Mouse (Mus musculus): ENCODE measurements around the gene B3gnt2. TPM values are rescaled to one million over a fixed set of nuclear protein-coding genes. Genes with fewer than 3 reads are reported as not detected.
"Not testable (repeated sequence)": the region's sequence is repeated elsewhere in the genome, so short reads cannot be mapped to it uniquely, and the experiment has no call there.

B3gnt2 gene
- polyA plus RNA-seq, 1 experiment from 2014 or later = 5.5 TPM

- no peaks in the 10 kb centered on the region for H3K27me3 ChIP-seq (replicated peaks)
- H3K4me1 ChIP-seq = 0 out of 2 replicates have a peak, but pooled peaks cover 3% of the 10 kb centered on the region
- no peak overlapping the region for H3K4me3 ChIP-seq
- no peak overlapping the region for H3K4me2 ChIP-seq
- H3K9ac ChIP-seq = no peak overlapping the region
- no peak for ATAC-seq
- no peaks in the 10 kb centered on the region for H3K9me3 ChIP-seq (replicated peaks)
- H3K27ac ChIP-seq = no peak overlapping the region
- no peaks in the 10 kb centered on the region for H3K36me3 ChIP-seq
- 68% methylated on average over 1 of the region's 1 CpGs for WGBS (ENCODE audit: insufficient replicate concordance)
Observed at GRCm38 (mm10) chr11:22755180-22755579, 105.6 kb downstream of the B3gnt2 start.

GRCm38 (mm10) chr11:22752596-22752995 lies 108.2 kb downstream of the B3gnt2 start:
- H3K36me3 ChIP-seq = no peaks in the 10 kb centered on the region
- H3K27ac ChIP-seq = no peak overlapping the region
- H3K9me3 ChIP-seq (replicated peaks) = no peaks in the 10 kb centered on the region
- H3K27me3 ChIP-seq (replicated peaks) = no peaks in the 10 kb centered on the region
- H3K4me3 ChIP-seq = no peak overlapping the region
- H3K4me1 ChIP-seq = 0 out of 2 replicates have a peak, but pooled peaks cover 3% of the 10 kb centered on the region
- no peak overlapping the region for H3K9ac ChIP-seq
- no peak overlapping the region for H3K4me2 ChIP-seq
- ATAC-seq = no peak
- WGBS (ENCODE audit: insufficient replicate concordance) = 36% methylated on average over 5 of the region's 5 CpGs

- ATAC-seq = no peak
- WGBS (ENCODE audit: insufficient replicate concordance) = 75% methylated on average over 3 of the region's 3 CpGs
- H3K4me2 ChIP-seq = no peak overlapping the region
Observed at GRCm38 (mm10) chr11:22751592-22751991, 109.2 kb downstream of the B3gnt2 start.

GRCm38 (mm10) chr11:22747406-22747805 lies 113.4 kb downstream of the B3gnt2 start:
- Histone ChIP-seq H3K27ac (no peak overlapping the region), H3K4me2 (no peak overlapping the region), H3K9me3 (replicated peaks) (peaks cover 13% of the 10 kb centered on the region; the same call in 1 of the 2 replicates), H3K27me3 (replicated peaks) (no peaks in the 10 kb centered on the region), H3K9ac (no peak overlapping the region), H3K4me1 (no peaks in the 10 kb centered on the region), H3K36me3 (no peaks in the 10 kb centered on the region), H3K4me3 (no peak overlapping the region)
- no peak for ATAC-seq
- WGBS (ENCODE audit: insufficient replicate concordance) = 68% methylated on average over 7 of the region's 7 CpGs

More at GRCm38 (mm10) chr11:22751592-22751991, 109.2 kb downstream of the B3gnt2 start:
- peaks cover under 1% of the 10 kb centered on the region; the same call in 1 of the 2 replicates for H3K9me3 ChIP-seq (replicated peaks)
- no peaks in the 10 kb centered on the region for H3K27me3 ChIP-seq (replicated peaks)
- no peak overlapping the region for H3K4me3 ChIP-seq
- no peak overlapping the region for H3K9ac ChIP-seq
- 0 out of 2 replicates have a peak, but pooled peaks cover 3% of the 10 kb centered on the region for H3K4me1 ChIP-seq
- no peaks in the 10 kb centered on the region for H3K36me3 ChIP-seq
- H3K27ac ChIP-seq = no peak overlapping the region

- H3K27ac ChIP-seq = no peak overlapping the region
- peaks cover 13% of the 10 kb centered on the region; the same call in 1 of the 2 replicates for H3K9me3 ChIP-seq (replicated peaks)
- H3K27me3 ChIP-seq (replicated peaks) = no peaks in the 10 kb centered on the region
- no peaks in the 10 kb centered on the region for H3K36me3 ChIP-seq
- no peak overlapping the region for H3K4me2 ChIP-seq
- H3K4me1 ChIP-seq = no peaks in the 10 kb centered on the region
- no peak overlapping the region for H3K4me3 ChIP-seq
- H3K9ac ChIP-seq = no peak overlapping the region
- ATAC-seq = no peak
Observed at GRCm38 (mm10) chr11:22745356-22745755, 115.4 kb downstream of the B3gnt2 start.

GRCm38 (mm10) chr11:22743561-22744269 lies 117.0 kb downstream of the B3gnt2 start:
- ATAC-seq = no peak
- Histone ChIP-seq H3K27me3 (replicated peaks) (no peaks in the 10 kb centered on the region), H3K9me3 (replicated peaks) (peaks cover 13% of the 10 kb centered on the region; the same call in 1 of the 2 replicates), H3K4me2 (no peak overlapping the region), H3K4me1 (no peaks in the 10 kb centered on the region), H3K4me3 (no peak overlapping the region), H3K9ac (no peak overlapping the region), H3K27ac (no peak overlapping the region), H3K36me3 (no peaks in the 10 kb centered on the region)
- 88% methylated on average over 5 of the region's 5 CpGs for WGBS (ENCODE audit: insufficient replicate concordance)

GRCm38 (mm10) chr11:22741998-22742626 lies 118.6 kb downstream of the B3gnt2 start:
- H3K27me3 ChIP-seq (replicated peaks) = no peaks in the 10 kb centered on the region
- no peak overlapping the region for H3K9ac ChIP-seq
- H3K4me2 ChIP-seq = no peak overlapping the region
- H3K27ac ChIP-seq = no peak overlapping the region
- 72% methylated on average over 7 of the region's 7 CpGs for WGBS (ENCODE audit: insufficient replicate concordance)
- H3K4me1 ChIP-seq = no peaks in the 10 kb centered on the region
- H3K36me3 ChIP-seq = no peaks in the 10 kb centered on the region
- no peak for ATAC-seq
- H3K4me3 ChIP-seq = no peak overlapping the region
- H3K9me3 ChIP-seq (replicated peaks) = peaks cover 13% of the 10 kb centered on the region; the same call in 1 of the 2 replicates

- Histone ChIP-seq H3K9me3 (replicated peaks) (peaks cover 11% of the 10 kb centered on the region; the same call in 1 of the 2 replicates), H3K4me2 (no peak overlapping the region), H3K9ac (no peak overlapping the region), H3K4me1 (no peaks in the 10 kb centered on the region), H3K27me3 (replicated peaks) (no peaks in the 10 kb centered on the region), H3K36me3 (no peaks in the 10 kb centered on the region), H3K4me3 (no peak overlapping the region), H3K27ac (no peak overlapping the region)
- no peak for ATAC-seq
- WGBS (ENCODE audit: insufficient replicate concordance) = 45% methylated on average over 3 of the region's 3 CpGs
Observed at GRCm38 (mm10) chr11:22741436-22741835, 119.3 kb downstream of the B3gnt2 start.

- H3K4me3 ChIP-seq = no peak overlapping the region
- no peak for ATAC-seq
- no peaks in the 10 kb centered on the region for H3K9me3 ChIP-seq (replicated peaks)
- no peaks in the 10 kb centered on the region for H3K27me3 ChIP-seq (replicated peaks)
- H3K27ac ChIP-seq = no peak overlapping the region
- no peak overlapping the region for H3K9ac ChIP-seq
- no peak overlapping the region for H3K4me2 ChIP-seq
- 45% methylated on average over 5 of the region's 5 CpGs for WGBS (ENCODE audit: insufficient replicate concordance)
- no peaks in the 10 kb centered on the region for H3K36me3 ChIP-seq
- H3K4me1 ChIP-seq = no peaks in the 10 kb centered on the region
Observed at GRCm38 (mm10) chr11:22739497-22740288, 121.1 kb downstream of the B3gnt2 start.

GRCm38 (mm10) chr11:22736521-22737225 lies 124.1 kb downstream of the B3gnt2 start:
- no peak for ATAC-seq
- Histone ChIP-seq H3K4me1 (no peaks in the 10 kb centered on the region), H3K4me3 (no peak overlapping the region), H3K4me2 (no peak overlapping the region), H3K27me3 (replicated peaks) (no peaks in the 10 kb centered on the region), H3K36me3 (no peaks in the 10 kb centered on the region), H3K9me3 (replicated peaks) (no peaks in the 10 kb centered on the region), H3K9ac (no peak overlapping the region), H3K27ac (no peak overlapping the region)
- 71% methylated on average over 7 of the region's 7 CpGs for WGBS (ENCODE audit: insufficient replicate concordance)

- not testable (repeated sequence) for H3K27me3 ChIP-seq (replicated peaks); H3K4me3 ChIP-seq; H3K9ac ChIP-seq; H3K4me1 ChIP-seq; H3K27ac ChIP-seq; H3K36me3 ChIP-seq; ATAC-seq; H3K4me2 ChIP-seq; H3K9me3 ChIP-seq (replicated peaks)
- WGBS (ENCODE audit: insufficient replicate concordance) = 61% methylated on average over 5 of the region's 5 CpGs
Observed at GRCm38 (mm10) chr11:22735128-22735527, 125.6 kb downstream of the B3gnt2 start.

Data from liver, embryonic 12.5 days (tissue).